Mouse (Mus musculus): ENCODE measurements around the gene Gsta2. TPM values are rescaled to one million over a fixed set of nuclear protein-coding genes. Genes with fewer than 3 reads are reported as not detected.
A peak's percentile ranks its signal among the peaks of the same experiment; 100 is the strongest.
"Not testable (repeated sequence)": the region's sequence is repeated elsewhere in the genome, so short reads cannot be mapped to it uniquely, and the experiment has no call there.

Gsta2 gene
- polyA plus RNA-seq, 1 experiment: not detected

GRCm38 (mm10) chr9:78368671-78369293 is 13.2 kb upstream of the Gsta2 start:
- 75% methylated on average over 3 of the region's 3 CpGs for WGBS

GRCm38 (mm10) chr9:78367959-78368358 is 12.4 kb upstream of the Gsta2 start, which contains the start of gene Dppa5a:
TSS of gene Dppa5a (minus strand) at chr9:78368177.
- WGBS: 90% methylated on average over 16 of the region's 16 CpGs
- not testable (repeated sequence) for DNase-seq (ENCODE audit: low read depth, low spot score)

More at GRCm38 (mm10) chr9:78368671-78369293, 13.2 kb upstream of the Gsta2 start:
- no peak for DNase-seq (ENCODE audit: low read depth, low spot score)

GRCm38 (mm10) chr9:78365850-78366544 is 10.4 kb upstream of the Gsta2 start:
- DNase-seq (ENCODE audit: low read depth, low spot score): no peak
- WGBS: 53% methylated on average over 13 of the region's 13 CpGs

GRCm38 (mm10) chr9:78364701-78365100 is 9.1 kb upstream of the Gsta2 start:
- 97% methylated on average over 6 of the region's 6 CpGs for WGBS
- no peak for DNase-seq (ENCODE audit: low read depth, low spot score)

GRCm38 (mm10) chr9:78363374-78363773 is 7.8 kb upstream of the Gsta2 start:
- DNase-seq (ENCODE audit: low read depth, low spot score): no peak
- 60% methylated on average over 6 of the region's 6 CpGs for WGBS

GRCm38 (mm10) chr9:78360484-78360872 is 4.9 kb upstream of the Gsta2 start:
- DNase-seq (ENCODE audit: low read depth, low spot score): no peak
- WGBS: 47% methylated on average over 2 of the region's 2 CpGs

GRCm38 (mm10) chr9:78359750-78360483 is 4.3 kb upstream of the Gsta2 start:
- DNase-seq (ENCODE audit: low read depth, low spot score): no peak
- WGBS: 84% methylated on average over 6 of the region's 6 CpGs

GRCm38 (mm10) chr9:78358053-78358452 is 2.5 kb upstream of the Gsta2 start:
- WGBS: 12% methylated on average over 9 of the region's 9 CpGs
- DNase-seq (ENCODE audit: low read depth, low spot score): peak; percentile 42

- no peak for DNase-seq (ENCODE audit: low read depth, low spot score)
- 69% methylated on average over 11 of the region's 11 CpGs for WGBS
Observed at GRCm38 (mm10) chr9:78354665-78355578, 666 bp downstream of the Gsta2 start.

GRCm38 (mm10) chr9:78351504-78352220 is 3.9 kb downstream of the Gsta2 start:
- no peak for DNase-seq (ENCODE audit: low read depth, low spot score)

GRCm38 (mm10) chr9:78350007-78350406 is 5.6 kb downstream of the Gsta2 start:
- DNase-seq (ENCODE audit: low read depth, low spot score): not testable (repeated sequence)

More at GRCm38 (mm10) chr9:78351504-78352220, 3.9 kb downstream of the Gsta2 start:
- WGBS: 74% methylated on average over 6 of the region's 6 CpGs

GRCm38 (mm10) chr9:78349141-78349540 is 6.4 kb downstream of the Gsta2 start:
- DNase-seq (ENCODE audit: low read depth, low spot score): not testable (repeated sequence)
- 57% methylated on average over 3 of the region's 3 CpGs for WGBS

- WGBS: 58% methylated on average over 6 of the region's 6 CpGs
- not testable (repeated sequence) for DNase-seq (ENCODE audit: low read depth, low spot score)
Observed at GRCm38 (mm10) chr9:78348206-78349004, 7.2 kb downstream of the Gsta2 start.

- WGBS: 33% methylated on average over 3 of the region's 3 CpGs
- DNase-seq (ENCODE audit: low read depth, low spot score): no peak
Observed at GRCm38 (mm10) chr9:78347004-78347403, 8.6 kb downstream of the Gsta2 start.

- DNase-seq (ENCODE audit: low read depth, low spot score): not testable (repeated sequence)
- WGBS: 31% methylated on average over 4 of the region's 4 CpGs
Observed at GRCm38 (mm10) chr9:78345235-78345634, 10.4 kb downstream of the Gsta2 start.

- not testable (repeated sequence) for DNase-seq (ENCODE audit: low read depth, low spot score)
- 87% methylated on average over 9 of the region's 9 CpGs for WGBS
Observed at GRCm38 (mm10) chr9:78343055-78343454, 12.5 kb downstream of the Gsta2 start.

- DNase-seq (ENCODE audit: low read depth, low spot score): not testable (repeated sequence)
- WGBS: 89% methylated on average over 4 of the region's 4 CpGs
Observed at GRCm38 (mm10) chr9:78342494-78342893, 13.1 kb downstream of the Gsta2 start.

- 27% methylated on average over 8 of the region's 8 CpGs for WGBS
- not testable (repeated sequence) for DNase-seq (ENCODE audit: low read depth, low spot score)
Observed at GRCm38 (mm10) chr9:78340324-78340723, 15.3 kb downstream of the Gsta2 start.
